Mouse (Mus musculus): ENCODE data around the gene Hsd3b6.

- TF ChIP-seq CTCF (IDR thresholded peaks at IDR 0.05; ENCODE audit: borderline replicate concordance, insufficient read depth, low read length): no peak
- no peak for TF ChIP-seq POLR2A (IDR thresholded peaks at IDR 0.05; ENCODE audit: low read depth, low read length)
These were observed 39.4 kb upstream of the Hsd3b6 start for GRCm38 (mm10) chr3:98853685-98854084.

Measured in embryonic fibroblast, embryonic 13.5 days (primary cell).